Mouse (Mus musculus) testis, postnatal 14 days (tissue): ENCODE results near the gene Retreg1.

ENCODE experiments used
- DNase-seq: peaks from one replicate; pipeline ENCODE4 v3.0.0; 2021; ENCODE audit warnings: low spot score

The Retreg1 gene

DNA sequence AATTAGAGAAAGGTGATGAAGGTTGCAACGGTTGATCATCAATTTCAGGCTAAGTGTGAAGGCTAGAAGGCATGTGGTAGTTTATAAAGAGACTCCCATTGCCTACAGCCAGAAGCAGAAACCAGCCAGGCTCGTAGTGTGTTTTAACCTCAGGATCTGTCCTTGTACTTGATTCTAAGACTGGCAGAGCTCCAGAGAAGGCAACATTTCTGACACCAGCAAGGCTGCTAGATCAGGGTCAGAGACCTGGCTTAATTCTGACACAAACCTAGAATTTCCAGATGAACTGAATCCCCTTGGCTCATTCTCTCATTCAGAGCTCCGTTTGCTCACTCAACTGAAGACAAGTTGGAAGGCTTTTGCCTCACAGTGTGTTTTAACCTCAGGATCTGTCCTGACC is 165.6 kb downstream of the Retreg1 start:
- DNase-seq, result no peak

DNA sequence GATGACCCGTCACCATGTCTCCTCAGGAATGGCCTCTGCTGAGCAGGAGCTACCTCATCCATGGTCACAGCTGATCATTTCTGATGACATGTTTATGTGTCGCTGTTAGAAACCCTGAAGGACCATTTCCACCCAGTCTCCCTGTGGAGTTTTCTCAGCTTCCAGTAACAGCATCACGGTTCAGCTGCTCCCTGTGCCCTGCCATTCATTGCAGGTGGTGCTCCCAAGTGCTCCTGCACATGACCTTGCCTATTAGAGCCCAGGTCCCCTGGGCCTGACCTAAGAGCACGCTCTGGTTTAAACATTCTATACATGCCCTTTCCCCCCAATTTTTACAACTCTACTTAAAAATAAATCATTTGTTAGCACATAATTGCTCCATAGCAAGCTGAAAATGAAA is 169.9 kb downstream of the Retreg1 start:
- no peak for DNase-seq

DNA sequence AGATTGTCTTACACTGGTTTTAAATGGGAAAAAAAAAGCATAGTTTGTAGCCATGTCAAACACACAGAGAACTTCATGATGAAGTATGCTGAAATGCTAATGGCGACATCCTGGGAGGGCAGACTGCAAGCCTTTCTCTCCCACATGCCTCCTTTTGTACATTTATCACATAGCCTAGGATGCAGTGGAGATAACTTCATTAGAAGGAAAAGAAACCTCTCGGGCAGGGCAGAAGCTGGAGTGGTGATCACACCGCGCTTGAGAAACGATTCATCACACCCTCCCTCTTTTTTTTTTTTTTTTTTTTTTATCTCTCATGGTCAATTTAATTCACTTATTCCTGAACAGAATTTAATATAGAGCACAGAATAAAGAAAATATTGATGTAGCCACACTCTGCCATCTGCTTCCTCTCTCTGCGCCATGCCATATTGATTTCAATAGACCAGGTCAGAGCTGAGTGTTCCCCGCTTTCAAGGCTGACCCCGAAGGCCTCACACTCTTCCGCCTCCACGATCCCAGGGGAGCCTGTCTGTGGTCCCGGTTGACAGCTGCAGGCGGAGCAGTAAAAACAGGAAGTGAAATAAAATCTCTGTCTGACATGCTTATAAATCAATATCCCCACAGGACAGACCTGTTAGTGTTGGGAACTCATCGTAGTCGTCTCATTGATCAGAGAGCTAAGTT is 173.1 kb downstream of the Retreg1 start:
- DNase-seq, result no peak

DNA sequence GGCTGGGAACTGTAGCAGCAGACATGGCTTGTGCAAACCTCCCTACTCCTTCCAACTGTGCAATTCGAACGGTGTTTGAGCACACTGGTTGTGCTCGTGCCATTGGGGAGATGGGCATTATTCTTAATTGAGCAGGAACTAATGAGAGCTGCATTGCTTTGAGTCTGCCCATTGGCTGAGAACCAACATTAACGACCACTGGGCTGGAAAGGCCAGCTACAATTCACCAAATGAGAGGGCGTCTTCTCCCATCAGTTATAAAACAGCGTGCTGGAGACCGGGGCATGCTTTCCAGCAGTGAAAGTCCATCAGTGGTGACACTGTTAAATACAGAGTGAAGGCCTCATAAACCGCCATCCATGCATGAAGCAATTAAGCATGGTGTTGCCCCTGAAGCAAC is 178.7 kb downstream of the Retreg1 start:
- no peak for DNase-seq

DNA sequence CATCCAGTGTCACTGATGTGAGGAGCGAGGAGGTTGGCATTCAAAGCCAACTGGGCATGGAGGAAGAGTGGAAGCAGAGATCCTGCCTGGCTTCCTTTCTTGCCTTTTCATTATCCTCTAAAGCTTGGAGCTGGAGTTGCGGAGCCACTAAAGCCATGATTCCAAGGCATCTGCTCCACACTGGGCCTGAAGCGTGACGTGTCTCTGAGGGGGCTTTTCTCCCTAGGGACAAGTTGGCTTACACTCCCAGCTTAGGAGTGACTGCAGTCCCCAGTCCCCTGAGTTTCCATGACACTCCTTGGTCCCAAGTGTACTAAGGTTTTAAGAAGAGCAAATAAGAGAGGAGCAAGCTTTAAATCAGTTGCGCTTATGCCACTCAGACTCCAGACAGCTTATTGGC is 179.7 kb downstream of the Retreg1 start:
- DNase-seq, result no peak
